In the genomic region with DNA sequence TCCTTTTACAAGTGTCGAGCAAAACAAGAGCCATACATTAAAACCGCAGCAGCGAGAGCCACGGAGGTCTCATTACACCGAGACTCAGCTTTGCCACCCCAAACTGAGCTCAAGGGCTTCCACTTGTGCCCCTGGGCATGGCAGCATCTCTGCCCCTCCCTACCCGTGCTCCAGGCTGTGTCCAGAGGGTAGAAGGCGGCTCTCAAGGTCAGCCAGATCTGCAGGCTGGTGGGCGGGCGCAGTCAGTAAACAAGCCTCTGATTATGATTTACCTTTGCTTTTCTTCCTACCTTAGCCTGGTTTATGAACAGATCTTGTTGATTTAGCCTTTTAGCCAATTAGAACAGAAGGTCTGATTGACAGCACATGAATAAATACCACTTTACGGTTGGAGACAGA, we compare ENCODE assay signal across 12 mouse cellular contexts.
A peak's percentile ranks its signal among the peaks of the same experiment; 100 is the strongest.
DNase-seq lines count a peak whose midpoint lies in the region; ATAC-seq and TF ChIP-seq lines count a peak whose summit lies in the region.
"Had no signal": no experiment of that assay in that cellular context is flagged by ENCODE, and none has a peak within 500 bp of the region (broad histone marks: within the 10 kb centered on the region; RNA-seq: fewer than 3 reads in every experiment).

No protein-coding gene starts in this region.

- H3K27ac ChIP-seq in heart, embryonic 10.5 days: peak overlapping the region; percentile 81
- H3K27ac ChIP-seq in midbrain, embryonic 14.5 days (replicated peaks; ENCODE audit: low read depth, low read length): peak overlapping the region; percentile 61
- no peak overlapping the region for H3K27ac ChIP-seq in midbrain, embryonic 11.5 days (ENCODE audit: low read depth, low read length)
- no peak overlapping the region for H3K27ac ChIP-seq in stomach, postnatal 0 days (replicated peaks)

- peaks cover 69% of the 10 kb centered on the region for H3K4me1 ChIP-seq in heart, embryonic 10.5 days
- H3K4me1 ChIP-seq in midbrain, embryonic 14.5 days (ENCODE audit: control insufficient read depth, insufficient read depth, low read length): peaks cover 34% of the 10 kb centered on the region
- peaks cover 9% of the 10 kb centered on the region for H3K4me1 ChIP-seq in midbrain, embryonic 11.5 days (ENCODE audit: control insufficient read depth, insufficient read depth, low read length)
- no peaks in the 10 kb centered on the region for H3K4me1 ChIP-seq in stomach, postnatal 0 days (replicated peaks; ENCODE audit: control insufficient read depth, insufficient read depth)

- H3K9ac ChIP-seq in midbrain, embryonic 14.5 days (replicated peaks; ENCODE audit: low read length): no peak overlapping the region
- no peak overlapping the region for H3K9ac ChIP-seq in midbrain, embryonic 11.5 days (ENCODE audit: low read length)
- no peak overlapping the region for H3K9ac ChIP-seq in stomach, postnatal 0 days (ENCODE audit: low read length)
- H3K9ac ChIP-seq: embryonic facial prominence, embryonic 12.5 days had no signal

- no peak overlapping the region for H3K4me3 ChIP-seq in heart, embryonic 10.5 days
- no peak overlapping the region for H3K4me3 ChIP-seq in midbrain, embryonic 14.5 days (replicated peaks; ENCODE audit: low read depth, low read length)
- H3K4me3 ChIP-seq in midbrain, embryonic 11.5 days (ENCODE audit: low read depth, low read length): no peak overlapping the region
- H3K4me3 ChIP-seq in stomach, postnatal 0 days (ENCODE audit: low read depth, low read length): no peak overlapping the region
- H3K4me3 ChIP-seq: embryonic facial prominence, embryonic 12.5 days had no signal

- no peak for DNase-seq in heart, embryonic 10.5 days (ENCODE audit: low spot score)
- DNase-seq in heart, adult 11 months: no peak
- no peak for DNase-seq in midbrain, embryonic 14.5 days
- no peak for DNase-seq in midbrain, embryonic 11.5 days (ENCODE audit: low spot score, missing footprints)
- peak; percentile 26 to 49 for DNase-seq in heart, postnatal 14 days
- DNase-seq in stomach, postnatal 0 days (ENCODE audit: low spot score): peak; percentile 54
- DNase-seq in layer of hippocampus, adult 11-12 months (ENCODE audit: low spot score): no peak
- DNase-seq: lung, postnatal 14 days; spleen, adult 18-20 months had no signal

- no peaks in the 10 kb centered on the region for H3K36me3 ChIP-seq in heart, embryonic 10.5 days
- no peaks in the 10 kb centered on the region for H3K36me3 ChIP-seq in midbrain, embryonic 14.5 days (ENCODE audit: control insufficient read depth, insufficient read depth, low read length)
- no peaks in the 10 kb centered on the region for H3K36me3 ChIP-seq in midbrain, embryonic 11.5 days (ENCODE audit: control insufficient read depth, insufficient read depth, low read length)
- H3K36me3 ChIP-seq in stomach, postnatal 0 days (ENCODE audit: control insufficient read depth, insufficient read depth, low read length): no peaks in the 10 kb centered on the region
- H3K36me3 ChIP-seq: embryonic facial prominence, embryonic 12.5 days had no signal

- H3K9me3 ChIP-seq in heart, embryonic 10.5 days: no peaks in the 10 kb centered on the region
- no peaks in the 10 kb centered on the region for H3K9me3 ChIP-seq in midbrain, embryonic 14.5 days (ENCODE audit: control insufficient read depth, low read length)
- H3K9me3 ChIP-seq in midbrain, embryonic 11.5 days (ENCODE audit: control insufficient read depth, low read length): no peaks in the 10 kb centered on the region
- no peaks in the 10 kb centered on the region for H3K9me3 ChIP-seq in stomach, postnatal 0 days (ENCODE audit: control insufficient read depth, low read length)
- H3K9me3 ChIP-seq: embryonic facial prominence, embryonic 12.5 days had no signal

- no peak for TF ChIP-seq EP300 in stomach, postnatal 0 days (optimal IDR thresholded peaks at IDR 0.05)

- ATAC-seq in midbrain, embryonic 14.5 days (ENCODE audit: low FRiP score, low TSS enrichment): no peak
- ATAC-seq in midbrain, embryonic 11.5 days (ENCODE audit: low FRiP score): no peak
- ATAC-seq in stomach, postnatal 0 days (ENCODE audit: low FRiP score, low TSS enrichment): no peak; the same call in 1 of the 2 replicates
- ATAC-seq: forebrain, embryonic 16.5 days; Patski had no signal

- no peak overlapping the region for H3K4me2 ChIP-seq in midbrain, embryonic 14.5 days (ENCODE audit: low read length)
- no peak overlapping the region for H3K4me2 ChIP-seq in midbrain, embryonic 11.5 days
- H3K4me2 ChIP-seq in stomach, postnatal 0 days (replicated peaks; ENCODE audit: low read depth): no peak overlapping the region
- H3K4me2 ChIP-seq: embryonic facial prominence, embryonic 12.5 days had no signal

- TF ChIP-seq CTCF in stomach, postnatal 0 days (IDR thresholded peaks at IDR 0.05; ENCODE audit: low read depth): no peak

- intact Hi-C loops in heart, postnatal 14 days (cut with DNase I): no loop called here

- 70% methylated on average over 10 of the region's 10 CpGs for WGBS in heart, embryonic 10.5 days
- WGBS in midbrain, embryonic 14.5 days: 69% methylated on average over 10 of the region's 10 CpGs
- WGBS in midbrain, embryonic 11.5 days: 89% methylated on average over 10 of the region's 10 CpGs
- WGBS in stomach, postnatal 0 days: 49% methylated on average over 10 of the region's 10 CpGs

- no peaks in the 10 kb centered on the region for H3K27me3 ChIP-seq in heart, embryonic 10.5 days (ENCODE audit: insufficient read depth, poor library complexity, severe bottlenecking)
- no peaks in the 10 kb centered on the region for H3K27me3 ChIP-seq in midbrain, embryonic 14.5 days (ENCODE audit: control insufficient read depth, insufficient read depth, low read length)
- no peaks in the 10 kb centered on the region for H3K27me3 ChIP-seq in midbrain, embryonic 11.5 days (ENCODE audit: control insufficient read depth, insufficient read depth, low read length)
- H3K27me3 ChIP-seq in stomach, postnatal 0 days (ENCODE audit: control insufficient read depth, insufficient read depth, low read length): no peaks in the 10 kb centered on the region
- H3K27me3 ChIP-seq: embryonic facial prominence, embryonic 12.5 days; Patski had no signal

Comparison
In these comparisons a context has a peak if more than half of its experiments do, and no peak if none do; other contexts are left out.
1. DNase-seq: peak in heart, postnatal 14 days (2 of 2) and stomach, postnatal 0 days (single experiment); none in heart, embryonic 10.5 days (single experiment), heart, adult 11 months (single experiment), midbrain, embryonic 14.5 days (single experiment), midbrain, embryonic 11.5 days (single experiment) and layer of hippocampus, adult 11-12 months (single experiment).
2. H3K27ac ChIP-seq: peak in heart, embryonic 10.5 days (single experiment) and midbrain, embryonic 14.5 days (single experiment); none in midbrain, embryonic 11.5 days (single experiment) and stomach, postnatal 0 days (single experiment).